11 mouse cellular contexts compared by ENCODE assay signal in the genomic region with DNA sequence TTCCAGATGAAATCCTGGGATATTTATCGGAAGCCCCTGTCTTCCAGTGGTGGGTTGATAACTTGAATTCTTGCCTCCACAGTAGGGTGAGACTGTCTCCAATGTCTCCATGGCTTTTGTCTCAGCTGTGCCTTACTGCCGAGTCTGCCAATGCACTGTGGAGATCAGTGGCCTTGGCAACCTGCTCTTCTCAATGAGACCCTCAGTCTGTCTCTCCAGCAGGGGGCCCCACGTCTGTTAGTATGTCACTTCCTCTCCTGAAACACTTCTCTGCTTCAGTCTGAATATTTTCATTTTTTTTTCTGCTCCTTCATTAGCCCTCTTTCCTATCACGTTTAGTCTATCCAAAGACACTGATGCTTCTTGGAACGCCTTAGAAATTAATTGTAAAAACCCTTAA.
DNase-seq lines count a peak whose midpoint lies in the region; ATAC-seq and TF ChIP-seq lines count a peak whose summit lies in the region.
"Had no signal": no experiment of that assay in that cellular context is flagged by ENCODE, and none has a peak within 500 bp of the region (broad histone marks: within the 10 kb centered on the region; RNA-seq: fewer than 3 reads in every experiment).

No protein-coding gene starts in this region.

- peak; percentile 18; the same call in 1 of the 2 replicates for ATAC-seq in forebrain, postnatal 0 days
- no peak for ATAC-seq in forebrain, embryonic 13.5 days
- ATAC-seq in liver, postnatal 0 days = no peak
- no peak for ATAC-seq in liver, embryonic 12.5 days
- ATAC-seq in megakaryocyte progenitor cell, adult 5-6 weeks (replicated peaks; ENCODE audit: poor library complexity) = 0 out of 2 replicates have a peak, but pooled peaks have one; percentile 37

- H3K36me3 ChIP-seq in forebrain, postnatal 0 days (ENCODE audit: insufficient read depth) = peaks cover 48% of the 10 kb centered on the region
- H3K36me3 ChIP-seq in forebrain, embryonic 13.5 days (ENCODE audit: poor library complexity, severe bottlenecking) = peaks cover 70% of the 10 kb centered on the region
- H3K36me3 ChIP-seq in liver, postnatal 0 days (replicated peaks; ENCODE audit: insufficient read depth, low read length) = peaks cover 50% of the 10 kb centered on the region
- peaks cover 57% of the 10 kb centered on the region for H3K36me3 ChIP-seq in liver, embryonic 12.5 days
- peaks cover 20% of the 10 kb centered on the region for H3K36me3 ChIP-seq in E14TG2a.4 (ENCODE audit: insufficient read depth, low read length)

- H3K27ac ChIP-seq in forebrain, postnatal 0 days (ENCODE audit: low read depth, low read length) = no peak overlapping the region
- H3K27ac ChIP-seq in forebrain, embryonic 13.5 days = no peak overlapping the region
- no peak overlapping the region for H3K27ac ChIP-seq in liver, postnatal 0 days (ENCODE audit: low read depth)
- no peak overlapping the region for H3K27ac ChIP-seq in liver, embryonic 12.5 days
- H3K27ac ChIP-seq: kidney, embryonic 15.5 days had no signal

- peak; percentile 9 for DNase-seq in forebrain, postnatal 0 days
- no peak for DNase-seq in liver, postnatal 0 days
- no peak for DNase-seq in adrenal gland, adult (ENCODE audit: inconsistent age in 2 of 2, low spot score in 1 of 2)
- DNase-seq: heart, adult 11 months; heart, postnatal 4 days had no signal

- no peak overlapping the region for H3K4me3 ChIP-seq in forebrain, postnatal 0 days (ENCODE audit: low read depth, low read length)
- H3K4me3 ChIP-seq in forebrain, embryonic 13.5 days = no peak overlapping the region
- no peak overlapping the region for H3K4me3 ChIP-seq in liver, postnatal 0 days (ENCODE audit: low read depth, low read length)
- H3K4me3 ChIP-seq in liver, embryonic 12.5 days = no peak overlapping the region
- H3K4me3 ChIP-seq in E14TG2a.4 (replicated peaks; ENCODE audit: low read length) = no peak overlapping the region
- H3K4me3 ChIP-seq: kidney, embryonic 15.5 days had no signal

- TF ChIP-seq EP300 in liver, postnatal 0 days (IDR thresholded peaks at IDR 0.05; ENCODE audit: low read depth) = no peak

- H3K9ac ChIP-seq in forebrain, postnatal 0 days = no peak overlapping the region
- H3K9ac ChIP-seq in forebrain, embryonic 13.5 days = no peak overlapping the region
- no peak overlapping the region for H3K9ac ChIP-seq in liver, postnatal 0 days (replicated peaks)
- H3K9ac ChIP-seq in liver, embryonic 12.5 days = no peak overlapping the region
- H3K9ac ChIP-seq: kidney, embryonic 15.5 days had no signal

- no peak overlapping the region for H3K4me2 ChIP-seq in forebrain, postnatal 0 days (ENCODE audit: low read depth)
- H3K4me2 ChIP-seq in forebrain, embryonic 13.5 days = no peak overlapping the region
- H3K4me2 ChIP-seq in liver, postnatal 0 days (ENCODE audit: low read depth, low read length) = no peak overlapping the region
- no peak overlapping the region for H3K4me2 ChIP-seq in liver, embryonic 12.5 days
- H3K4me2 ChIP-seq: kidney, embryonic 15.5 days had no signal

- peak; percentile 41; the same call in 1 of the 2 replicates for TF ChIP-seq CTCF in forebrain, postnatal 0 days (IDR thresholded peaks at IDR 0.05; ENCODE audit: low read depth)
- peak; percentile 36 for TF ChIP-seq CTCF in liver, postnatal 0 days (IDR thresholded peaks at IDR 0.05; ENCODE audit: low read depth)
- peak; percentile 23 for TF ChIP-seq CTCF in E14TG2a.4 (conservative IDR thresholded peaks at IDR 0.05; ENCODE audit: low read length)

- H3K9me3 ChIP-seq in forebrain, postnatal 0 days (ENCODE audit: low read length) = no peaks in the 10 kb centered on the region
- H3K9me3 ChIP-seq in forebrain, embryonic 13.5 days (replicated peaks) = no peaks in the 10 kb centered on the region
- no peaks in the 10 kb centered on the region for H3K9me3 ChIP-seq in liver, postnatal 0 days (ENCODE audit: low read length)
- no peaks in the 10 kb centered on the region for H3K9me3 ChIP-seq in liver, embryonic 12.5 days (replicated peaks)
- H3K9me3 ChIP-seq in E14TG2a.4 (ENCODE audit: low read length) = no peaks in the 10 kb centered on the region
- H3K9me3 ChIP-seq: G1E; kidney, embryonic 15.5 days had no signal

- H3K4me1 ChIP-seq in forebrain, postnatal 0 days (ENCODE audit: insufficient read depth) = no peaks in the 10 kb centered on the region
- no peaks in the 10 kb centered on the region for H3K4me1 ChIP-seq in forebrain, embryonic 13.5 days
- H3K4me1 ChIP-seq in liver, postnatal 0 days (ENCODE audit: insufficient read depth) = no peaks in the 10 kb centered on the region
- H3K4me1 ChIP-seq in liver, embryonic 12.5 days = no peaks in the 10 kb centered on the region
- H3K4me1 ChIP-seq in E14TG2a.4 (replicated peaks; ENCODE audit: low read depth, low read length) = no peaks in the 10 kb centered on the region
- H3K4me1 ChIP-seq: kidney, embryonic 15.5 days had no signal

- H3K27me3 ChIP-seq in forebrain, postnatal 0 days (ENCODE audit: insufficient read depth, low read length) = no peaks in the 10 kb centered on the region
- no peaks in the 10 kb centered on the region for H3K27me3 ChIP-seq in forebrain, embryonic 13.5 days
- H3K27me3 ChIP-seq in liver, postnatal 0 days (ENCODE audit: insufficient read depth, low read length) = no peaks in the 10 kb centered on the region
- no peaks in the 10 kb centered on the region for H3K27me3 ChIP-seq in liver, embryonic 12.5 days (replicated peaks)
- H3K27me3 ChIP-seq in E14TG2a.4 (ENCODE audit: insufficient read depth, low read length) = no peaks in the 10 kb centered on the region
- H3K27me3 ChIP-seq: kidney, embryonic 15.5 days had no signal

- 57% methylated on average over 5 of the region's 5 CpGs for WGBS in forebrain, postnatal 0 days
- WGBS in forebrain, embryonic 13.5 days = 60% methylated on average over 5 of the region's 5 CpGs
- 62% methylated on average over 5 of the region's 5 CpGs for WGBS in liver, postnatal 0 days (ENCODE audit: insufficient replicate concordance)
- WGBS in liver, embryonic 12.5 days (ENCODE audit: insufficient replicate concordance) = 69% methylated on average over 5 of the region's 5 CpGs

Comparison
In these comparisons a context has a peak if more than half of its experiments do, and no peak if none do; other contexts are left out.
1. ATAC-seq: peak in forebrain, postnatal 0 days (single experiment) and megakaryocyte progenitor cell, adult 5-6 weeks (single experiment); none in forebrain, embryonic 13.5 days (single experiment), liver, postnatal 0 days (single experiment) and liver, embryonic 12.5 days (single experiment).
2. Peak in every context shown above with its lines, with median percentiles within 50 percentile points of each other: CTCF ChIP-seq.